Mouse (Mus musculus) monocyte, adult 2 months (primary cell): ENCODE results near the gene Hipk4.

Experiments
- DNase-seq, 2 experiments: peaks; one replicate each; pipeline ENCODE4 v3.0.0; 2022; ENCODE audit warnings: low spot score in 2 of 2, low read depth in 1 of 2

Gene Hipk4

GRCm38 (mm10) chr7:27537998-27538397, 14.9 kb downstream of the Hipk4 start:
- DNase-seq: no peak

- DNase-seq: no peak
These were observed 15.7 kb downstream of the Hipk4 start for GRCm38 (mm10) chr7:27538797-27539196.

- DNase-seq: no peak
These were observed 17.5 kb downstream of the Hipk4 start for GRCm38 (mm10) chr7:27540521-27540920.

- DNase-seq: no peak
These were observed 17.9 kb downstream of the Hipk4 start for GRCm38 (mm10) chr7:27540935-27541334.

- peak in 1 of 2 experiments; percentile 24 for DNase-seq
These were observed 18.4 kb downstream of the Hipk4 start for GRCm38 (mm10) chr7:27541431-27541830.

- DNase-seq: no peak
These were observed 18.9 kb downstream of the Hipk4 start for GRCm38 (mm10) chr7:27541922-27542321.

GRCm38 (mm10) chr7:27542392-27543033, 19.4 kb downstream of the Hipk4 start:
- DNase-seq: peak in 1 of 2 experiments; percentile 38

GRCm38 (mm10) chr7:27543065-27543464, 20.0 kb downstream of the Hipk4 start:
- DNase-seq: no peak

GRCm38 (mm10) chr7:27543851-27544250, 20.8 kb downstream of the Hipk4 start:
- DNase-seq: no peak

GRCm38 (mm10) chr7:27544675-27545370, 21.8 kb downstream of the Hipk4 start:
- no peak for DNase-seq

- no peak for DNase-seq
These were observed 26.5 kb downstream of the Hipk4 start for GRCm38 (mm10) chr7:27549597-27549996.

- DNase-seq: no peak
These were observed 29.0 kb downstream of the Hipk4 start for GRCm38 (mm10) chr7:27552070-27552469.

GRCm38 (mm10) chr7:27552931-27553513, 30.0 kb downstream of the Hipk4 start, which contains the start of the genes Pld3 and 2310022A10Rik:
Gene Pld3, minus strand, starts transcription at chr7:27553218.
Gene 2310022A10Rik, plus strand, starts transcription at chr7:27553233.
- peak; percentile 70 to 77 for DNase-seq

GRCm38 (mm10) chr7:27560291-27560887, 37.3 kb downstream of the Hipk4 start:
- DNase-seq: no peak

GRCm38 (mm10) chr7:27560978-27561377, 37.9 kb downstream of the Hipk4 start:
- DNase-seq: no peak

GRCm38 (mm10) chr7:27569580-27570224, 46.6 kb downstream of the Hipk4 start:
- DNase-seq: no peak

- no peak for DNase-seq
These were observed 49.1 kb downstream of the Hipk4 start for GRCm38 (mm10) chr7:27572133-27572532.

- peak; percentile 42 to 43 for DNase-seq
These were observed 51.2 kb downstream of the Hipk4 start for GRCm38 (mm10) chr7:27574124-27574880.

GRCm38 (mm10) chr7:27576914-27577313, 53.8 kb downstream of the Hipk4 start:
- DNase-seq: peak in 1 of 2 experiments; percentile 56

- no peak for DNase-seq
These were observed 54.5 kb downstream of the Hipk4 start for GRCm38 (mm10) chr7:27577589-27577988.
